Mouse (Mus musculus): ENCODE data around the gene Eml3. TPM values are rescaled to one million over a fixed set of nuclear protein-coding genes. Genes with fewer than 3 reads are reported as not detected.
A peak's percentile ranks its signal among the peaks of the same experiment; 100 is the strongest.

Eml3 gene
- polyA plus RNA-seq, 1 experiment from 2014 or later, result 16.8 TPM

GRCm38 (mm10) chr19:8926766-8927165, 2.6 kb upstream of the Eml3 start:
- H3K4me1 ChIP-seq (ENCODE audit: control insufficient read depth, insufficient read depth, low read length), result peaks cover 11% of the 10 kb centered on the region; the same call in 1 of the 2 replicates
- H3K27me3 ChIP-seq (ENCODE audit: control insufficient read depth, insufficient read depth, low read length), result no peaks in the 10 kb centered on the region
- H3K27ac ChIP-seq (ENCODE audit: low read length), result no peak overlapping the region
- peaks cover 21% of the 10 kb centered on the region; the same call in 1 of the 2 replicates for H3K36me3 ChIP-seq (ENCODE audit: control insufficient read depth, insufficient read depth, low read length)
- 94% methylated on average over 2 of the region's 2 CpGs for whole genome bisulfite sequencing
- no peak overlapping the region for H3K9ac ChIP-seq (replicated peaks; ENCODE audit: low read depth, low read length)
- H3K4me3 ChIP-seq (ENCODE audit: low read depth, low read length), result no peak overlapping the region
- H3K9me3 ChIP-seq (ENCODE audit: control insufficient read depth, low read depth, low read length), result no peaks in the 10 kb centered on the region
- H3K4me2 ChIP-seq (replicated peaks; ENCODE audit: low read depth, low read length), result no peak overlapping the region
- no peak for ATAC-seq (ENCODE audit: insufficient number of reproducible peaks, insufficient read depth, low FRiP score, low read depth)

- Histone ChIP-seq H3K4me1 (ENCODE audit: control insufficient read depth, insufficient read depth, low read length) (peaks cover 10% of the 10 kb centered on the region; the same call in 1 of the 2 replicates), H3K27me3 (ENCODE audit: control insufficient read depth, insufficient read depth, low read length) (no peaks in the 10 kb centered on the region), H3K4me3 (ENCODE audit: low read depth, low read length) (no peak overlapping the region), H3K4me2 (replicated peaks; ENCODE audit: low read depth, low read length) (no peak overlapping the region), H3K36me3 (ENCODE audit: control insufficient read depth, insufficient read depth, low read length) (peaks cover 25% of the 10 kb centered on the region; the same call in 1 of the 2 replicates), H3K9ac (replicated peaks; ENCODE audit: low read depth, low read length) (no peak overlapping the region), H3K9me3 (ENCODE audit: control insufficient read depth, low read depth, low read length) (no peaks in the 10 kb centered on the region), H3K27ac (ENCODE audit: low read length) (no peak overlapping the region)
- no peak for ATAC-seq (ENCODE audit: insufficient number of reproducible peaks, insufficient read depth, low FRiP score, low read depth)
- WGBS, result 83% methylated on average over 12 of the region's 12 CpGs
These were observed 1.3 kb upstream of the Eml3 start for GRCm38 (mm10) chr19:8927891-8928525.

GRCm38 (mm10) chr19:8928689-8929223, 596 bp upstream of the Eml3 start:
- H3K4me2 ChIP-seq (replicated peaks; ENCODE audit: low read depth, low read length), result peak overlapping the region; percentile 73
- H3K4me1 ChIP-seq (ENCODE audit: control insufficient read depth, insufficient read depth, low read length), result peaks cover 10% of the 10 kb centered on the region; the same call in 1 of the 2 replicates
- peaks cover 32% of the 10 kb centered on the region; the same call in 1 of the 2 replicates for H3K36me3 ChIP-seq (ENCODE audit: control insufficient read depth, insufficient read depth, low read length)
- 0 out of 2 replicates have a peak overlapping the region, but pooled peaks have one; percentile 68 for H3K9ac ChIP-seq (replicated peaks; ENCODE audit: low read depth, low read length)
- no peaks in the 10 kb centered on the region for H3K9me3 ChIP-seq (ENCODE audit: control insufficient read depth, low read depth, low read length)
- 31% methylated on average over 16 of the region's 16 CpGs for WGBS
- H3K4me3 ChIP-seq (ENCODE audit: low read depth, low read length), result peak overlapping the region; percentile 85; the same call in 1 of the 2 replicates
- no peak for ATAC-seq (ENCODE audit: insufficient number of reproducible peaks, insufficient read depth, low FRiP score, low read depth)
- H3K27me3 ChIP-seq (ENCODE audit: control insufficient read depth, insufficient read depth, low read length), result no peaks in the 10 kb centered on the region
- H3K27ac ChIP-seq (ENCODE audit: low read length), result peak overlapping the region; percentile 81; the same call in 1 of the 2 replicates

- H3K9ac ChIP-seq (replicated peaks; ENCODE audit: low read depth, low read length), result peak overlapping the region; percentile 68
- H3K4me2 ChIP-seq (replicated peaks; ENCODE audit: low read depth, low read length), result peak overlapping the region; percentile 73
- peak overlapping the region; percentile 81 for H3K27ac ChIP-seq (ENCODE audit: low read length)
- H3K4me1 ChIP-seq (ENCODE audit: control insufficient read depth, insufficient read depth, low read length), result peaks cover 10% of the 10 kb centered on the region; the same call in 1 of the 2 replicates
- WGBS, result 7% methylated on average over 11 of the region's 11 CpGs
- no peak for ATAC-seq (ENCODE audit: insufficient number of reproducible peaks, insufficient read depth, low FRiP score, low read depth)
- peak overlapping the region; percentile 85 for H3K4me3 ChIP-seq (ENCODE audit: low read depth, low read length)
- H3K9me3 ChIP-seq (ENCODE audit: control insufficient read depth, low read depth, low read length), result no peaks in the 10 kb centered on the region
- H3K27me3 ChIP-seq (ENCODE audit: control insufficient read depth, insufficient read depth, low read length), result no peaks in the 10 kb centered on the region
- H3K36me3 ChIP-seq (ENCODE audit: control insufficient read depth, insufficient read depth, low read length), result peaks cover 38% of the 10 kb centered on the region
These were observed 765 bp downstream of the Eml3 start for GRCm38 (mm10) chr19:8930117-8930516.

GRCm38 (mm10) chr19:8930771-8931170, 1.4 kb downstream of the Eml3 start:
- peaks cover 39% of the 10 kb centered on the region for H3K36me3 ChIP-seq (ENCODE audit: control insufficient read depth, insufficient read depth, low read length)
- H3K4me2 ChIP-seq (replicated peaks; ENCODE audit: low read depth, low read length), result peak overlapping the region; percentile 73
- peak overlapping the region; percentile 68; the same call in 1 of the 2 replicates for H3K9ac ChIP-seq (replicated peaks; ENCODE audit: low read depth, low read length)
- H3K27me3 ChIP-seq (ENCODE audit: control insufficient read depth, insufficient read depth, low read length), result no peaks in the 10 kb centered on the region
- peak overlapping the region; percentile 85 for H3K4me3 ChIP-seq (ENCODE audit: low read depth, low read length)
- WGBS, result 75% methylated on average over 7 of the region's 7 CpGs
- H3K27ac ChIP-seq (ENCODE audit: low read length), result no peak overlapping the region
- no peak for ATAC-seq (ENCODE audit: insufficient number of reproducible peaks, insufficient read depth, low FRiP score, low read depth)
- H3K4me1 ChIP-seq (ENCODE audit: control insufficient read depth, insufficient read depth, low read length), result peaks cover 10% of the 10 kb centered on the region; the same call in 1 of the 2 replicates
- H3K9me3 ChIP-seq (ENCODE audit: control insufficient read depth, low read depth, low read length), result no peaks in the 10 kb centered on the region

GRCm38 (mm10) chr19:8936736-8937135, 7.4 kb downstream of the Eml3 start:
- Histone ChIP-seq H3K4me1 (ENCODE audit: control insufficient read depth, insufficient read depth, low read length) (no peaks in the 10 kb centered on the region; the same call in 1 of the 2 replicates), H3K9me3 (ENCODE audit: control insufficient read depth, low read depth, low read length) (no peaks in the 10 kb centered on the region), H3K27ac (ENCODE audit: low read length) (no peak overlapping the region), H3K4me2 (replicated peaks; ENCODE audit: low read depth, low read length) (no peak overlapping the region), H3K9ac (replicated peaks; ENCODE audit: low read depth, low read length) (no peak overlapping the region), H3K27me3 (ENCODE audit: control insufficient read depth, insufficient read depth, low read length) (no peaks in the 10 kb centered on the region), H3K4me3 (ENCODE audit: low read depth, low read length) (no peak overlapping the region), H3K36me3 (ENCODE audit: control insufficient read depth, insufficient read depth, low read length) (peaks cover 47% of the 10 kb centered on the region)
- ATAC-seq (ENCODE audit: insufficient number of reproducible peaks, insufficient read depth, low FRiP score, low read depth), result no peak
- 85% methylated on average over 2 of the region's 2 CpGs for WGBS

- Histone ChIP-seq H3K9me3 (ENCODE audit: control insufficient read depth, low read depth, low read length) (no peaks in the 10 kb centered on the region), H3K4me2 (replicated peaks; ENCODE audit: low read depth, low read length) (peak overlapping the region; percentile 64), H3K9ac (replicated peaks; ENCODE audit: low read depth, low read length) (peak overlapping the region; percentile 98; the same call in 1 of the 2 replicates), H3K4me3 (ENCODE audit: low read depth, low read length) (0 out of 2 replicates have a peak overlapping the region, but pooled peaks have one; percentile 98), H3K27me3 (ENCODE audit: control insufficient read depth, insufficient read depth, low read length) (no peaks in the 10 kb centered on the region), H3K36me3 (ENCODE audit: control insufficient read depth, insufficient read depth, low read length) (peaks cover 39% of the 10 kb centered on the region), H3K4me1 (ENCODE audit: control insufficient read depth, insufficient read depth, low read length) (peaks cover 24% of the 10 kb centered on the region), H3K27ac (ENCODE audit: low read length) (peak overlapping the region; percentile 17; the same call in 1 of the 2 replicates)
- 80% methylated on average over 15 of the region's 15 CpGs for WGBS
- ATAC-seq (ENCODE audit: insufficient number of reproducible peaks, insufficient read depth, low FRiP score, low read depth), result no peak
These were observed 11.3 kb downstream of the Eml3 start for GRCm38 (mm10) chr19:8940526-8941133.

- Histone ChIP-seq H3K27me3 (ENCODE audit: control insufficient read depth, insufficient read depth, low read length) (no peaks in the 10 kb centered on the region), H3K4me1 (ENCODE audit: control insufficient read depth, insufficient read depth, low read length) (peaks cover 24% of the 10 kb centered on the region), H3K4me3 (ENCODE audit: low read depth, low read length) (peak overlapping the region; percentile 98), H3K4me2 (replicated peaks; ENCODE audit: low read depth, low read length) (peak overlapping the region; percentile 64), H3K9ac (replicated peaks; ENCODE audit: low read depth, low read length) (peak overlapping the region; percentile 98), H3K36me3 (ENCODE audit: control insufficient read depth, insufficient read depth, low read length) (peaks cover 40% of the 10 kb centered on the region), H3K9me3 (ENCODE audit: control insufficient read depth, low read depth, low read length) (no peaks in the 10 kb centered on the region), H3K27ac (ENCODE audit: low read length) (peak overlapping the region; percentile 17; the same call in 1 of the 2 replicates)
- WGBS, result 32% methylated on average over 10 of the region's 10 CpGs
- ATAC-seq (ENCODE audit: insufficient number of reproducible peaks, insufficient read depth, low FRiP score, low read depth), result peak; percentile 10; the same call in 1 of the 2 replicates
These were observed 11.8 kb downstream of the Eml3 start for GRCm38 (mm10) chr19:8941136-8941514.

Data from stomach, embryonic 14.5 days (tissue).